Mouse (Mus musculus): ENCODE measurements at regions not wholly inside any gene's neighbourhood (a gene's known extent, or its start where the extent isn't known, plus 50 kb on each side); places are given as distances from the start of the nearest gene placed in this dataset.

DNA sequence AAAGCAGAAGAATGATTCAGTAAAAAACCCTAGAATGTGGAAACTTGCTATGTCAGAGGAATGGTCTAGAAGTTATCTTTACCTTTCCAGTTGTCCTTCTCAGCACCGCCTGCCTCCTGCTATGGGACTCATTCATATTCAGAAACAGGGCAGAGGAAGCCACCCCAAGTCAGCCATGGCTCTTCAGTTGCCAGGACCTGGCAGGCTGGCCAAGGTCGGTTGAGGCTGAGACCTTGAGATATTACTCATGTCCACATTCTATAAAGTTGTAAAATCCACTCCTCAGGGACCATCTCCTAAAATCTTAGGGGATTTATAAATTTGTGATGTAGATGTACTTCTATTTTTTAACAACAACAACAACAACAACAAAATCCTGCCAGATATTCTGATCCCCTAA, 580.7 kb upstream of the Klhl29 start:
- in situ Hi-C loops (cut with MboI; ENCODE audit: low sequenced_read_pairs in 2 of 2, unreplicated experiment in 2 of 2): no loop called here
- no peaks in the 10 kb centered on the region for H3K9me3 ChIP-seq (ENCODE audit: control insufficient read depth, insufficient read depth, low read depth, low read length)
- H3K9ac ChIP-seq (ENCODE audit: insufficient read depth, low read depth, low read length, poor library complexity, severe bottlenecking): no peak overlapping the region

DNA sequence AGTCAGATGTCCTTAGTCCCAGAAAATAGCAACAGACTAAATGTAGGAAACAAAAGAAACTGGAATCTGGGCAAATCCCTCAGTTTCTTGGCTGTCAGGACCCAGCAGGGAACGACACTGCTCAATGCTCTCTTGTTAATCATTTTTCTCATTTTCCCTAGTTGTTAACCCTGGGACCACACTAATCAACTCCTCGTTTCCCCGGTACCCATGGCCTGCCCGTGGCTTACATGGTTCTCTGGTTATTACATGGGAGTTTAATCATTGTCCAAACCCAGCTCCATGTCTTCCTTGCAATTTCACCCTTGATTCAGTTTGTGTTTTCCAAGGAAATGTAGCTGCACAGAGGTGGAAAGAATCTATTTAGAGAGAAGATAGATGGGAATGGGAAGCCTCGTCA, 580.1 kb upstream of the Klhl29 start:
- in situ Hi-C loops (cut with MboI; ENCODE audit: low sequenced_read_pairs in 2 of 2, unreplicated experiment in 2 of 2): no loop called here
- Histone ChIP-seq H3K27ac (ENCODE audit: insufficient read depth, low read depth, low read length, poor library complexity, severe bottlenecking) (no peak overlapping the region), H3K4me3 (ENCODE audit: insufficient read depth in 1 of 2, low read depth in 1 of 2, low read length in 2 of 2, poor library complexity in 1 of 2, severe bottlenecking in 1 of 2) (no peak overlapping the region), H3K4me1 (ENCODE audit: control insufficient read depth in 2 of 2, insufficient read depth in 2 of 2, low read length in 2 of 2, poor library complexity in 1 of 2) (no peaks in the 10 kb centered on the region), H3K36me3 (ENCODE audit: control insufficient read depth, insufficient read depth, low read length, poor library complexity, severe bottlenecking) (no peaks in the 10 kb centered on the region), H3K9me3 (ENCODE audit: control insufficient read depth, insufficient read depth, low read depth, low read length) (no peaks in the 10 kb centered on the region), H3K9ac (ENCODE audit: insufficient read depth, low read depth, low read length, poor library complexity, severe bottlenecking) (no peak overlapping the region)
- no peak for TF ChIP-seq CHD2 (IDR thresholded peaks at IDR 0.05; ENCODE audit: low read depth, low read length)
- TF ChIP-seq MAFK (IDR thresholded peaks at IDR 0.05; ENCODE audit: insufficient read depth, low read depth, low read length): no peak
- no peak for TF ChIP-seq HCFC1 (IDR thresholded peaks at IDR 0.05; ENCODE audit: borderline replicate concordance, insufficient read depth, low read length)
- TF ChIP-seq ZC3H11A (IDR thresholded peaks at IDR 0.05; ENCODE audit: borderline replicate concordance, low read depth, low read length): no peak
- TF ChIP-seq ZNF384 (IDR thresholded peaks at IDR 0.05; ENCODE audit: low read depth, low read length): no peak
- no peak for DNase-seq (ENCODE audit: low read depth, low spot score)

More for the DNA sequence above, 580.7 kb upstream of the Klhl29 start:
- DNase-seq (ENCODE audit: low read depth, low spot score): no peak
- no peaks in the 10 kb centered on the region for H3K36me3 ChIP-seq (ENCODE audit: control insufficient read depth, insufficient read depth, low read length, poor library complexity, severe bottlenecking)
- H3K4me3 ChIP-seq (ENCODE audit: insufficient read depth in 1 of 2, low read depth in 1 of 2, low read length in 2 of 2, poor library complexity in 1 of 2, severe bottlenecking in 1 of 2): no peak overlapping the region
- no peak overlapping the region for H3K27ac ChIP-seq (ENCODE audit: insufficient read depth, low read depth, low read length, poor library complexity, severe bottlenecking)
- TF ChIP-seq HCFC1 (IDR thresholded peaks at IDR 0.05; ENCODE audit: borderline replicate concordance, insufficient read depth, low read length) (no peak), CHD2 (IDR thresholded peaks at IDR 0.05; ENCODE audit: low read depth, low read length) (no peak), ZNF384 (IDR thresholded peaks at IDR 0.05; ENCODE audit: low read depth, low read length) (no peak), ZC3H11A (IDR thresholded peaks at IDR 0.05; ENCODE audit: borderline replicate concordance, low read depth, low read length) (no peak), MAFK (IDR thresholded peaks at IDR 0.05; ENCODE audit: insufficient read depth, low read depth, low read length) (no peak)
- H3K4me1 ChIP-seq (ENCODE audit: control insufficient read depth in 2 of 2, insufficient read depth in 2 of 2, low read length in 2 of 2, poor library complexity in 1 of 2): no peaks in the 10 kb centered on the region

DNA sequence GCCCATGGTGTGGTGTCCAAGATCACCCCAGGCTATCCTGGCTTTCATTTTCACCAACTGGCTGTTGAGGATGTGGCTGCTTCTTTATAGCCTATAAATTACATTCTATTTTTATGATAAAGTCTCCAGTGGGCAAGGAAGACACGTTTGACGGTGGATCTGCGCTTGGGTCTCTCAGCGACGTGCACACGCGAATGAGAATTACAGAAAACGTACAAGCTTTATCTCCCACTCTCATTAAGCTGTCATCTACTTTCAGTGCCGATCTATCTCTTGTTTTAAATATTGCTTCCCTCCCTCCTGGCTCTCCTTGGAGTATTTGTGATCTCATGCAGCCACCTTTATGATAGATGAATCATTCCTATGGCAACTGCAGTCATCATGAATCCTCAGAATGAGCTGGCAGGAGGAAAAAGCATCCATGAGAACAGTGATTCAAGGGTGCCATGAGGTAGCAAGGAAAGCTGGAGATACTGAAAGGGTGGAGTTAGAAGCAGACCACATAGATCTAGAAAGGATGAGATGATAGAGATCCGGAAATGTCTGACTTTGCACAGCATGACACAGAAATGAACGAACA, 568.0 kb upstream of the Klhl29 start:
- Histone ChIP-seq H3K9me3 (ENCODE audit: control insufficient read depth, insufficient read depth, low read depth, low read length) (no peaks in the 10 kb centered on the region), H3K9ac (ENCODE audit: insufficient read depth, low read depth, low read length, poor library complexity, severe bottlenecking) (no peak overlapping the region), H3K4me1 (ENCODE audit: control insufficient read depth in 2 of 2, insufficient read depth in 2 of 2, low read length in 2 of 2, poor library complexity in 1 of 2) (no peaks in the 10 kb centered on the region), H3K4me3 (ENCODE audit: insufficient read depth in 1 of 2, low read depth in 1 of 2, low read length in 2 of 2, poor library complexity in 1 of 2, severe bottlenecking in 1 of 2) (no peak overlapping the region), H3K36me3 (ENCODE audit: control insufficient read depth, insufficient read depth, low read length, poor library complexity, severe bottlenecking) (no peaks in the 10 kb centered on the region), H3K27ac (ENCODE audit: insufficient read depth, low read depth, low read length, poor library complexity, severe bottlenecking) (no peak overlapping the region)
- DNase-seq (ENCODE audit: low read depth, low spot score): no peak
- no peak for TF ChIP-seq CHD2 (IDR thresholded peaks at IDR 0.05; ENCODE audit: low read depth, low read length)
- no peak for TF ChIP-seq MAFK (IDR thresholded peaks at IDR 0.05; ENCODE audit: insufficient read depth, low read depth, low read length)
- no peak for TF ChIP-seq ZNF384 (IDR thresholded peaks at IDR 0.05; ENCODE audit: low read depth, low read length)
- in situ Hi-C loops (cut with MboI; ENCODE audit: low sequenced_read_pairs in 2 of 2, unreplicated experiment in 2 of 2): no loop called here

DNA sequence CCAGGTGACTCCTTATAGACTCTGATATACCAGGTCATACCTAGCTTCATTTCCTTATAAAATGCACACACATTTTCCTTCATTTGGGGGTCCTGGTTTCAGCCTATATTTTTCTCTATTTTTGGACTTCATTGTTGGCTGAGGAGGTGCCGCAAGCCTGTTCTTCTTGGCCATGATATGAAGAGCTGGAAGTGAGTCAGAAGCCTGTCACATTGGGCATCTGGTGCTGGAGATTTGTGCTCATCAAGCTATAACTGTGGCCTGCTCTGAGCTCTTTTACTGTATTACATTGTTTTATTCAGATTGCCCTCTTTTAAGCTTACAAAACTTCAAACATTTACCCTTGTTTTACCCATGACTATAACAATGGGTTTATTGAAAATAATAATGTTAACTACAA, 545.8 kb upstream of the Klhl29 start:
- Histone ChIP-seq H3K4me1 (ENCODE audit: control insufficient read depth in 2 of 2, insufficient read depth in 2 of 2, low read length in 2 of 2, poor library complexity in 1 of 2) (no peaks in the 10 kb centered on the region), H3K4me3 (ENCODE audit: insufficient read depth in 1 of 2, low read depth in 1 of 2, low read length in 2 of 2, poor library complexity in 1 of 2, severe bottlenecking in 1 of 2) (no peak overlapping the region), H3K36me3 (ENCODE audit: control insufficient read depth, insufficient read depth, low read length, poor library complexity, severe bottlenecking) (no peaks in the 10 kb centered on the region), H3K9me3 (ENCODE audit: control insufficient read depth, insufficient read depth, low read depth, low read length) (no peaks in the 10 kb centered on the region), H3K27ac (ENCODE audit: insufficient read depth, low read depth, low read length, poor library complexity, severe bottlenecking) (no peak overlapping the region), H3K9ac (ENCODE audit: insufficient read depth, low read depth, low read length, poor library complexity, severe bottlenecking) (no peak overlapping the region)
- TF ChIP-seq HCFC1 (IDR thresholded peaks at IDR 0.05; ENCODE audit: borderline replicate concordance, insufficient read depth, low read length) (no peak), MAFK (IDR thresholded peaks at IDR 0.05; ENCODE audit: insufficient read depth, low read depth, low read length) (no peak), CHD2 (IDR thresholded peaks at IDR 0.05; ENCODE audit: low read depth, low read length) (no peak), ZC3H11A (IDR thresholded peaks at IDR 0.05; ENCODE audit: borderline replicate concordance, low read depth, low read length) (no peak), ZNF384 (IDR thresholded peaks at IDR 0.05; ENCODE audit: low read depth, low read length) (no peak)
- in situ Hi-C loops (cut with MboI; ENCODE audit: low sequenced_read_pairs in 2 of 2, unreplicated experiment in 2 of 2): no loop called here
- no peak for DNase-seq (ENCODE audit: low read depth, low spot score)

DNA sequence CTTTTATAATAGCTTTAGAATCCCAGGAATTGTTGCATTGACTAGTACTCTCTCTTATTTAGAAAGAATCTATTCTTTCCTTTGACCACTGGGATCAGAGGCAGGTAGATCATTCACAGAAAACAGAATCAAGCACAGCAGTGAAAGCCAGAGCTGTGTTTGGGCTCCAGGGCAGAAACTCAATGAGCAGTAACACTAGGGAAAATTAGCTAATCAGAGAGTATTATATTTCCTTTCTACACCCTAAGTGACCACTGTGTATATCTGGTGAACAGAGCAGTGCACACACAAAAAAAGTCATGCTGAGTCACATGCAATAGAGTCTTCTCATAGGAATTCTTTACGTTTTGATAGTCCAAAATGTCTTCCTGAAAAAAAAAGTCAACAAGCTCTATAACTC, 542.5 kb upstream of the Klhl29 start:
- TF ChIP-seq MAFK (IDR thresholded peaks at IDR 0.05; ENCODE audit: insufficient read depth, low read depth, low read length) (no peak), CHD2 (IDR thresholded peaks at IDR 0.05; ENCODE audit: low read depth, low read length) (no peak), HCFC1 (IDR thresholded peaks at IDR 0.05; ENCODE audit: borderline replicate concordance, insufficient read depth, low read length) (no peak), ZC3H11A (IDR thresholded peaks at IDR 0.05; ENCODE audit: borderline replicate concordance, low read depth, low read length) (no peak), ZNF384 (IDR thresholded peaks at IDR 0.05; ENCODE audit: low read depth, low read length) (no peak)
- in situ Hi-C loops (cut with MboI; ENCODE audit: low sequenced_read_pairs in 2 of 2, unreplicated experiment in 2 of 2): no loop called here
- no peaks in the 10 kb centered on the region for H3K36me3 ChIP-seq (ENCODE audit: control insufficient read depth, insufficient read depth, low read length, poor library complexity, severe bottlenecking)
- no peaks in the 10 kb centered on the region for H3K4me1 ChIP-seq (ENCODE audit: control insufficient read depth in 2 of 2, insufficient read depth in 2 of 2, low read length in 2 of 2, poor library complexity in 1 of 2)
- no peak overlapping the region for H3K9ac ChIP-seq (ENCODE audit: insufficient read depth, low read depth, low read length, poor library complexity, severe bottlenecking)
- DNase-seq (ENCODE audit: low read depth, low spot score): no peak
- H3K27ac ChIP-seq (ENCODE audit: insufficient read depth, low read depth, low read length, poor library complexity, severe bottlenecking): no peak overlapping the region
- no peak overlapping the region for H3K4me3 ChIP-seq (ENCODE audit: insufficient read depth in 1 of 2, low read depth in 1 of 2, low read length in 2 of 2, poor library complexity in 1 of 2, severe bottlenecking in 1 of 2)
- H3K9me3 ChIP-seq (ENCODE audit: control insufficient read depth, insufficient read depth, low read depth, low read length): no peaks in the 10 kb centered on the region
